15 mouse cellular contexts compared by ENCODE assay signal in the genomic region with DNA sequence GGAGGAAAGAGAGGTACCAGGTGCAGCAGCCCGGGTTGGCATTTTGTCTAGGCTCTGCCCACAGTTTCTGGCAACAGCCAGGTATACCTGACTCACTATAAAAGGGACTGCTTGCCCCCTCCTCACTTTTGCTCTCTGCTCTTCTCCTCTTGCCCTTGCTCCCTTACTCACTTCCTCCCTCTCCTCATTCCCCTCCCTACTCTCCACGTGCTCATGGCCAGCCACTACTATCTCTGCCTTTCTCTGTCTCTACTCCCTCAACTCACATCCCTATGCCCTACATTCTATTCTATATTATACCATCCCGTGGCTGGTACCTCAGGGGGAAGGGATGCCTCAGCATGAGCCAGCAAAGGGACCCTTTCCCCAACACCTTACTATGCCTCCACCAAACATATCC. TPM values are rescaled to one million over a fixed set of nuclear protein-coding genes. Genes with fewer than 3 reads are reported as not detected.
DNase-seq lines count a peak whose midpoint lies in the region; ATAC-seq and TF ChIP-seq lines count a peak whose summit lies in the region.
"Had no signal": no experiment of that assay in that cellular context is flagged by ENCODE, and none has a peak within 500 bp of the region (broad histone marks: within the 10 kb centered on the region; RNA-seq: fewer than 3 reads in every experiment).

No protein-coding gene starts in this region.

- no peak overlapping the region for H3ac ChIP-seq in myocyte (ENCODE audit: control insufficient read depth, insufficient read length)

- H3K9me3 ChIP-seq in G1E (replicated peaks), result no peaks in the 10 kb centered on the region
- H3K9me3 ChIP-seq in erythroblast, embryonic 14.5 days (ENCODE audit: control insufficient read depth, low read length), result no peaks in the 10 kb centered on the region
- H3K9me3 ChIP-seq: heart, embryonic 10.5 days; neural tube, embryonic 12.5 days had no signal

- no peak for ATAC-seq in G1E (ENCODE audit: extremely low read depth, insufficient number of reproducible peaks, low FRiP score, poor library complexity, severe bottlenecking)

- H3K4me3 ChIP-seq in spleen, adult 2 months (ENCODE audit: extremely low read depth, insufficient read depth, insufficient read length), result peak overlapping the region; percentile 70
- H3K4me3 ChIP-seq in G1E (ENCODE audit: low read depth, low read length), result peak overlapping the region; percentile 72
- H3K4me3 ChIP-seq in erythroblast, embryonic 14.5 days (replicated peaks), result peak overlapping the region; percentile 85
- H3K4me3 ChIP-seq in myocyte, result peak overlapping the region; percentile 48
- H3K4me3 ChIP-seq: heart, embryonic 10.5 days; neural tube, embryonic 12.5 days had no signal

- TF ChIP-seq POLR2A in spleen, adult 2 months (IDR thresholded peaks at IDR 0.05; ENCODE audit: low read depth, low read length), result no peak
- no peak for TF ChIP-seq POLR2A in myocyte (IDR thresholded peaks at IDR 0.05; ENCODE audit: insufficient read length, low read depth)

- DNase-seq in spleen, adult 2 months (ENCODE audit: low read depth in 1 of 2, low spot score in 2 of 2), result no peak
- no peak for DNase-seq in spleen, postnatal 4 days (ENCODE audit: low spot score in 2 of 2)
- DNase-seq in G1E (ENCODE audit: low spot score), result no peak
- no peak for DNase-seq in adrenal gland, adult 18-20 months (ENCODE audit: low spot score in 2 of 2)
- DNase-seq in left cerebral cortex, adult 9 months (ENCODE audit: low spot score in 2 of 2), result no peak
- DNase-seq: cerebellum, postnatal 10 days had no signal

- TF ChIP-seq CTCF in spleen, adult 2 months (IDR thresholded peaks at IDR 0.05; ENCODE audit: extremely low read depth, insufficient read depth, insufficient read length, insufficient replicate concordance), result no peak
- TF ChIP-seq CTCF in G1E (IDR thresholded peaks at IDR 0.05; ENCODE audit: low read depth, low read length), result no peak

- H3K27ac ChIP-seq in spleen, adult 2 months (ENCODE audit: insufficient read depth, low read length), result peak overlapping the region; percentile 74
- H3K27ac ChIP-seq: heart, embryonic 10.5 days; hindbrain, embryonic 14.5 days; neural tube, embryonic 12.5 days had no signal

- H3K79me2 ChIP-seq in myocyte (ENCODE audit: control insufficient read depth, insufficient read depth), result peaks cover 25% of the 10 kb centered on the region

- H3K27me3 ChIP-seq in spleen, adult 2 months (ENCODE audit: control insufficient read depth, insufficient read depth, low read length), result no peaks in the 10 kb centered on the region
- peaks cover 6% of the 10 kb centered on the region; the same call in 1 of the 2 replicates for H3K27me3 ChIP-seq in G1E (ENCODE audit: insufficient read depth, low read length)
- no peaks in the 10 kb centered on the region for H3K27me3 ChIP-seq in erythroblast, embryonic 14.5 days (ENCODE audit: control insufficient read depth)
- no peaks in the 10 kb centered on the region for H3K27me3 ChIP-seq in myocyte (ENCODE audit: control insufficient read depth, insufficient read depth, insufficient read length)
- H3K27me3 ChIP-seq: neural tube, embryonic 12.5 days had no signal

- H3K36me3 ChIP-seq in spleen, adult 2 months (ENCODE audit: control insufficient read depth, insufficient read depth, low read length), result peaks cover 3% of the 10 kb centered on the region; the same call in 1 of the 2 replicates
- H3K36me3 ChIP-seq in G1E (replicated peaks) (peaks cover 35% of the 10 kb centered on the region), myocyte (ENCODE audit: control insufficient read depth, insufficient read depth) (no peaks in the 10 kb centered on the region)
- peaks cover 51% of the 10 kb centered on the region for H3K36me3 ChIP-seq in erythroblast, embryonic 14.5 days (ENCODE audit: control insufficient read depth)
- H3K36me3 ChIP-seq: heart, embryonic 10.5 days; neural tube, embryonic 12.5 days had no signal

- WGBS in spleen, adult 2 months, result 17% methylated on average over 3 of the region's 3 CpGs

- H3K4me2 ChIP-seq in myocyte (ENCODE audit: low read depth), result peak overlapping the region; percentile 47
- H3K4me2 ChIP-seq: hindbrain, embryonic 14.5 days; midbrain, embryonic 11.5 days; neural tube, embryonic 12.5 days had no signal

- peaks cover 8% of the 10 kb centered on the region; the same call in 1 of the 2 replicates for H3K4me1 ChIP-seq in spleen, adult 2 months (ENCODE audit: control insufficient read depth, insufficient read depth, insufficient read length)
- H3K4me1 ChIP-seq in G1E (ENCODE audit: insufficient read depth, low read depth, low read length), result peaks cover 31% of the 10 kb centered on the region
- peaks cover 48% of the 10 kb centered on the region for H3K4me1 ChIP-seq in erythroblast, embryonic 14.5 days (ENCODE audit: control insufficient read depth)
- H3K4me1 ChIP-seq: heart, embryonic 10.5 days; neural tube, embryonic 12.5 days had no signal

TF ChIP-seq in myocyte, 11 proteins besides CTCF, POLR2A, EP300 and RAD21:
- no peak for TF ChIP-seq TCF12 (IDR thresholded peaks at IDR 0.05; ENCODE audit: insufficient read depth, poor library complexity, severe bottlenecking)
- TF ChIP-seq POLR2AphosphoS2 (IDR thresholded peaks at IDR 0.05; ENCODE audit: insufficient read length, low read depth), result no peak
- no peak for TF ChIP-seq SRF (IDR thresholded peaks at IDR 0.05; ENCODE audit: control insufficient read depth, insufficient read length, low read depth)
- no peak for TF ChIP-seq USF1 (IDR thresholded peaks at IDR 0.05; ENCODE audit: low read depth)
- TF ChIP-seq CEBPB (IDR thresholded peaks at IDR 0.05; ENCODE audit: insufficient read depth, poor library complexity, severe bottlenecking), result no peak
- TF ChIP-seq MYOD1 (IDR thresholded peaks at IDR 0.05; ENCODE audit: control insufficient read depth in 1 of 3, insufficient read length in 2 of 3, low read depth in 2 of 3), result no peak
- TF ChIP-seq E2F4 (IDR thresholded peaks at IDR 0.05; ENCODE audit: insufficient read depth), result no peak
- TF ChIP-seq TCF3 (IDR thresholded peaks at IDR 0.05; ENCODE audit: insufficient read length, low read depth), result no peak
- TF ChIP-seq MAX (IDR thresholded peaks at IDR 0.05; ENCODE audit: low read depth), result no peak
- TF ChIP-seq REST (IDR thresholded peaks at IDR 0.05; ENCODE audit: insufficient read depth, insufficient read length), result no peak
- TF ChIP-seq MYOG (IDR thresholded peaks at IDR 0.05; ENCODE audit: control insufficient read depth in 1 of 3, insufficient read depth in 1 of 3, insufficient read length in 2 of 3, low read depth in 2 of 3), result no peak
TF ChIP-seq in myocyte: peak in this region for 0.

RNA-seq across cellular contexts. Expression of gene Slfn3, which starts 33.6 kb away (rescaled TPM):
- 0.37 and 0.43 TPM in 2 replicates for polyA plus RNA-seq in spleen, adult 2 months (2012; rRNA removed)
- total RNA-seq in G1E (2014; fragmentation: Nextera tagmentation) (not detected in 2 replicates), G1E (2017) (0.12 and 0.16 TPM in 2 replicates)
- polyA plus RNA-seq in G1E (2012) (not detected in 2 replicates), myocyte (2012; fragmentation: generic; extraction: Trizol) (1.1 TPM)
- polyA plus RNA-seq in erythroblast, embryonic 14.5 days (2012), result not detected in 2 replicates
- total RNA-seq in adrenal gland, adult 18-20 months (2021), result 1 to 10 TPM; 3.9 to 4.6 TPM
- polyA plus RNA-seq: hindbrain, embryonic 14.5 days had no signal

RNA-seq across cellular contexts. Expression of gene Slfn4, which starts 49.8 kb away (rescaled TPM):
- 0.86 and 1.0 TPM in 2 replicates for polyA plus RNA-seq in spleen, adult 2 months (2012; rRNA removed)
- total RNA-seq in G1E (2014; fragmentation: Nextera tagmentation) (not detected in 2 replicates), G1E (2017) (0.05 and 0.06 TPM in 2 replicates)
- polyA plus RNA-seq in G1E (2012) (not detected in 2 replicates), myocyte (2012; fragmentation: generic; extraction: Trizol) (0.02 TPM)
- not detected in 2 replicates for polyA plus RNA-seq in erythroblast, embryonic 14.5 days (2012)
- under 1 TPM in 1 of 2 experiments, not detected in 1; 0.13 TPM for total RNA-seq in adrenal gland, adult 18-20 months (2021)
- total RNA-seq: left cerebral cortex, adult 8-10 months had no signal
- polyA plus RNA-seq: embryonic facial prominence, embryonic 11.5 days; forebrain, embryonic 11.5 days; heart, embryonic 10.5 days; hindbrain, embryonic 14.5 days; midbrain, embryonic 11.5 days; neural tube, embryonic 12.5 days had no signal
